Mouse (Mus musculus) liver, postnatal 0 days (tissue): ENCODE data around the gene Ppp1r9b.

ENCODE experiments used
- CTCF ChIP-seq: sonication (generic); IDR thresholded peaks from 2 replicates; pipeline ENCODE4 v1.5.1; 2016; ENCODE audit warnings: antibody characterized with exemption, low read depth
- EP300 ChIP-seq: IDR thresholded peaks from 2 replicates; pipeline ENCODE4 v1.6.1; 2016; ENCODE audit warnings: antibody characterized with exemption, low read depth, mild to moderate bottlenecking

DNA sequence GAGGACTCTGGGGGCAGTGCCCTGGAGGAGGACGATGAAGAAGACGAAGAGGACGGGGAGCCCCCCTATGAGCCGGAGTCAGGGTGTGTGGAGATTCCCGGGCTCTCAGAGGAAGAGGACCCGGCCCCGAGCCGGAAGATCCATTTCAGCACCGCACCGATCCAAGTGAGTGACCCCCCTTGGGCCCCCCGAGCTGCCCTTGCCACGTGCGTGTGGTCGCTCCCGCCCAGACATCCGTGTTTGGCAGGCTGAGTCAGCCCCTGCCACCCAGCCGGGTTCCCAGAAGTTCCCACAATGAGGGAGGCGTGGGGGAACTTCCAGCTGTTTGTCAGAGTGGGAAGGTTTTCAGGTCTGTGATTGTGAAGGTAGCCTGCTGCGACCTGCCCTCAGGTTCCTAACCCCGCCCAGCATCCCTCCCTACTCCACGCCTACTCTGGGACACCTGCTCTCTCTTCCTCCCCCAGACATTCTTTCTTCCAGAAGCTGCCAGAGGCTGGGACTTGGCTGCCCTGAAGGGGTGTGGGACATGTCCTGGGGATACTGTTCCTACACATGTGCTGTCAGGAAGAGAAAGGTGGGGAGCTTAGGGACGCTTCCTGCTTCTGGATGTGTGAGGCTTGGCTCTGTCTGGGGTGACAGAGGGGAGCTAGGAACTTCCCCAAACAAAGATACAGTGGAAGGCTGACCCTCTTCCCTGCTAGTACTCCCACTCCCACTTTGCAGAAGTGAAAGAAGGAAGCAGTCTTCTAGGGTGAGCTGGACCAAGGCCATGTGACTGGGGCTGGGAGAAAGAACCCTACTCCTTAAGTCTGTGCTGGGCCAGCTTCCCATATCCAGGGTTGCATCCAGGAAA, 2.1 kb downstream of the Ppp1r9b start:
- TF ChIP-seq CTCF (no peak), EP300 (no peak)
